Mouse (Mus musculus) bone marrow, adult 2 months (tissue): Measurements from ENCODE around the gene Ska2.

Experiments
- CTCF ChIP-seq: fragments of 200-500 bp; IDR thresholded peaks from 2 replicates; pipeline ENCODE4 v1.5.1; 2011; ENCODE audit warnings: low read length, control low read depth; ENCODE audit not compliant: control insufficient read depth, insufficient read depth
- POLR2A ChIP-seq: fragments of 200-500 bp; IDR thresholded peaks from 2 replicates; pipeline ENCODE4 v1.6.1; 2011; ENCODE audit warnings: low read depth, mild to moderate bottlenecking, control low read depth, low read length, borderline replicate concordance; ENCODE audit not compliant: control insufficient read depth

GRCm38 (mm10) chr11:87108409-87108754 lies 652 bp upstream of the Ska2 start, which contains the start of gene Prr11:
- TF ChIP-seq POLR2A (no peak), CTCF (no peak)
